Mouse (Mus musculus) CD4-positive naive resting alpha-beta T cell, adult 76 days (primary cell): ENCODE results near the gene Lce1a2. TPM values are rescaled to one million over a fixed set of nuclear protein-coding genes. Genes with fewer than 3 reads are reported as not detected.

Experiments used
- total RNA-seq: library from RNA; stranded (reverse); gene quantifications from one replicate; pipeline ENCODE4 v1.2.4, GENCODE M21; 2023

The Lce1a2 gene
- not detected for total RNA-seq

DNA sequence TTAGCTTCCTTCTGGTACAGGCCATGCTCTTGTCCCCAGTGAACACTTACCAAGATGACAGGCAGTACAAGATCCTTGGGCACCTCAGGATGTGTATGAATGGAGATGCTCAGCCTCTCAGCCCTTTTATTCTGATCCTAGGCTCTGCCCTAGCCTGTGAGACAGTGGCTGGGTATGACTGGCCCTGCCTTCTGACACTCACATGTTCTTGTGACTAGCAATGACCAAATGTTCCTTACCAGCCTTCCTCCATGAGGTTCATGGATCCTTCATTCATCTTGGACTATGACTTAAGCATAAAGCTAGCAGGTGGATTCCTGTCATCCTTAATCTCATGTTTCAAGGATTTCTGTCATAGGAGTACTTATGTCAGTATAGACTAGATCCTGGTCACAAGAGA, at the start of gene Lce1a2:
TSS of gene Lce1a2 (minus strand) at position 101 of the 400 bp plus-strand sequence.

DNA sequence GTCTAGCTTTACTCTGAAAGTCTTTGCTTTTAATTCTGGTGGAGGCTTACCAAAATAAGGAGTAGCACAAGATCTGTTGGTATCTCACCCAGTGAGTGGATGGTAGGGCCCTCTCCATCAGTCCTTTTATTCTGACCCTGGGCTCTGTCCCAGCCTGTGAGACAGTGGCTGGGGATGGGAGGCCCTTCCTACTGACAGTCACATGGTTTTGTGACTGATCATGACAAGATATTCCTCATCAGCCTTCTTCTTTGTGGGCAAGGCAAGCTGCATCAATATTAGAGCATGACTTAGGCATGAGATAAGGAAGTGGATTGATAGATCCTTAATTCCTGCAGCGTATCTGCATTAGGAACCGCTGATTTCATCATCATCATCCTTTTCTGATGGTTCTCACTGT, 38.9 kb upstream of the Lce1a2 start, which contains the start of gene Lce1e:
TSS of gene Lce1e (minus strand) at position 101 of the 400 bp plus-strand sequence.

DNA sequence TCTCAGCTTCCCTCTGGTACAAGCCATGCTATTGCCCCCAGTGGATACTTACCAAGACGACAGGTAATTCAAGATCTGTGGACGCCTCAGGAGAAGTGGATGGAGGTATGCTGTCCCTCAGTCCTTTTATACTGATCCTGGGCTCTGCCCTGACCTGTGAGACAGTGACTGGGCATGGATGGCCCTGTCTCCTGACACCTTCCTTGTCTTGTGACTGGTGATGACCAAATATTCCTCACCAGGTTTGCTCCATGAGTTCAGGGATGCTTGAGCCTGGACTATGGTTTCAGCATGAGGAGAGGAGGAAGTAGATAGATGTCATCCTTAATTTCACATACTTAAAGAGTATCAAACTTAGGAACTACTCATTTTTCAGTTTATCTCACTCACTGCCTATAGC, 17.0 kb upstream of the Lce1a2 start, which contains the start of gene Lce1d:
TSS of gene Lce1d (minus strand) at position 101 of the 400 bp plus-strand sequence.

DNA sequence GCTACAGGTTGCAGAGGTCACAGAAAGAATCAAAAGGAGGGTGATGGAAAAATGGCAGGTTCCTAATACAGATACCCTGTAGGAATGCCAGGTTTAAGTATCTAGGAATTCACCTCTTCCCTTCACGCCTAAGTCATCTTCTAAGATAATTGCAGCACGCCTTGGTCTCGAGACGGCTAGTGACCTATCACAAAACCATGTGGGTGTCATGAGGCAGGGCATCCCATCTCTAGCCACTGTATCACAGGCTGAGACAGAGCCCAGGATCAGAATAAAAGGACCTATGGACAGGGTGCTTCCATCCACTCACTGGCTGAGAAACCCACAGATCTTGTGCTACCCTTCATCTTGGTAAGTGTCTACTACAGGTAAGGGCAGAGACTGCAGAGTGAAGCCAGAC, 8.8 kb upstream of the Lce1a2 start, which contains the start of gene Lce1c:
TSS of gene Lce1c (plus strand) at position 301 of the 400 bp plus-strand sequence.

DNA sequence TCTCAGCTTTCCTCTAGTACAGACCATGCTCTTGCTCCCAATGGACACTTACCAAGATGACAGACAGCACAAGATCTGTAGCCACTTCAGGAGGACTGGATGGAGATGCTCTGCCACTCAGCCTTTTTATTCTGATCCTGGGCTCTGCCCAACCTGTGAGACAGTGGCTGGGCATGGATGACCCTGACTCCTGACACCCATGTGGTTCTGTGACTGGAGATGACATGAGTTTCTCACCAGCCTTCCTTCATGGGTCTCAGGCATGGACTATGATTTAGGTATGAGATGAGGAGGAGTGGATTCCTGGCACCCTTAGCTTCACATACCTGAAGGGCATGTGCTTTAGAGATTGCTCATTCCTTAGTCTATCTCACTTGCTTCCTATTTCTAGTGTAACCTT, 13.3 kb downstream of the Lce1a2 start, which contains the start of gene Lce1b:
TSS of gene Lce1b (minus strand) at position 101 of the 400 bp plus-strand sequence.

DNA sequence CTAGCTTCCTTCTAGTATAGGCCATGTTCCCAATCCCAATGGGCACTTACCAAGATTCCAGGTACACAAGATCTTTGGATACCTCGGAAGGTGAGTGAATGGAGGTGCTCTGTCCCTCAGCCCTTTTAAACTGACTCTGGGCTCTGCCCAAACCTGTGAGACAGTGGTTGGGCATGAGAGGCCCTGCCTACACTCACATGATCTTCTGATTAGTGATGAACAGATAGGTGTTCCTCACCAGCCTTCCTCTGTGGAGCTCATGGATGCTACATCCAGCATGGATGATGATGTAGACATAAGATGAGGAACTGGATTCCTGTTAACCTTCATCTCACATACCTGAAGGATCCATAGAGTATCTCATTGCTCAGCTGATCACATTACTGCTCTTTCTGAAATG, 21.9 kb downstream of the Lce1a2 start, which contains the start of gene Lce1a1:
TSS of gene Lce1a1 (minus strand) at position 101 of the 400 bp plus-strand sequence.

DNA sequence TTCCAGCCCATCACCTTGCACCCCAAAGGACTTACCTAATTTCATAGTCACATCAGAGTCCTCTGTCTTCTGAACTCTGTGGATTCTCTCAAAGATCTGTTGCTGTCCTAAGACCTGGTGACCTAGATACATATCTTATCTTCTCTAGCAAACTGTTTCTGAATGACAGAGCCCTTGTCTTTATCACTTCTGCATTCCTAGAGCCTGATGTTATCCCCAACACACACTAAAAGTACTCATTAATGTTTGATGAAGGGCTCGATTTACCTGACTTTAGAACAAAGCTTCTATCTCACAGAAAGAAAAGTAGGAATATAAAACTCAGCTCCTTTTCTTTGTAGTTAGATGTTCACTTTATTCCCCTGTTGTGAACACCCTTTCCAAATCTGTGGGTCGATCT, 48.6 kb downstream of the Lce1a2 start, which contains the start of gene Lce6a:
TSS of gene Lce6a (minus strand) at position 101 of the 400 bp plus-strand sequence.

Other genes with a start within 250 kb of the Lce1a2 start
- 0.76 TPM for gene Gm9774, start 240.9 kb downstream of the Lce1a2 start, total RNA-seq
- not detected for gene Sprr2k, start 237.7 kb downstream of the Lce1a2 start, total RNA-seq
- not detected for gene Sprr1b, start 231.5 kb downstream of the Lce1a2 start, total RNA-seq
- gene Sprr3, start 211.6 kb downstream of the Lce1a2 start, total RNA-seq = not detected
- gene Sprr1a, start 184.4 kb downstream of the Lce1a2 start, total RNA-seq = not detected
- gene Sprr4, start 169.8 kb downstream of the Lce1a2 start, total RNA-seq = not detected
- gene 2310046K23Rik, start 135.8 kb downstream of the Lce1a2 start, total RNA-seq = not detected
- not detected for gene Ivl, start 96.6 kb downstream of the Lce1a2 start, total RNA-seq
- not detected for gene Smcp, start 81.3 kb downstream of the Lce1a2 start, total RNA-seq
- not detected for gene 2210017I01Rik, start 62.8 kb downstream of the Lce1a2 start, total RNA-seq
- gene Lce6a, start 48.7 kb downstream of the Lce1a2 start, total RNA-seq = not detected
- gene Lce1a1, start 22.0 kb downstream of the Lce1a2 start, total RNA-seq = not detected
- gene Lce1b, start 13.4 kb downstream of the Lce1a2 start, total RNA-seq = not detected
- not detected for gene Lce1c, start 8.9 kb upstream of the Lce1a2 start, total RNA-seq
- not detected for gene Lce1d, start 16.9 kb upstream of the Lce1a2 start, total RNA-seq
- gene Lce1e, start 38.8 kb upstream of the Lce1a2 start, total RNA-seq = not detected
- not detected for gene Lce1f, start 50.0 kb upstream of the Lce1a2 start, total RNA-seq
- gene Gm38119, start 68.8 kb upstream of the Lce1a2 start, total RNA-seq = not detected
- gene Lce1g, start 82.0 kb upstream of the Lce1a2 start, total RNA-seq = not detected
- not detected for gene Lce1h, start 94.8 kb upstream of the Lce1a2 start, total RNA-seq
- gene Lce1i, start 108.6 kb upstream of the Lce1a2 start, total RNA-seq = not detected
- gene Lce1j, start 120.2 kb upstream of the Lce1a2 start, total RNA-seq = not detected
- gene Lce1k, start 137.6 kb upstream of the Lce1a2 start, total RNA-seq = not detected
- not detected for gene Kprp, start 156.9 kb upstream of the Lce1a2 start, total RNA-seq
- not detected for gene Lce1l, start 181.0 kb upstream of the Lce1a2 start, total RNA-seq
- not detected for gene 2310050C09Rik, start 199.9 kb upstream of the Lce1a2 start, total RNA-seq